Mouse (Mus musculus): ENCODE data around the gene Camta1. TPM values are rescaled to one million over a fixed set of nuclear protein-coding genes. Genes with fewer than 3 reads are reported as not detected.

Camta1 gene
- polyA plus RNA-seq, 1 experiment from 2014 or later, result 83.5 TPM

DNA sequence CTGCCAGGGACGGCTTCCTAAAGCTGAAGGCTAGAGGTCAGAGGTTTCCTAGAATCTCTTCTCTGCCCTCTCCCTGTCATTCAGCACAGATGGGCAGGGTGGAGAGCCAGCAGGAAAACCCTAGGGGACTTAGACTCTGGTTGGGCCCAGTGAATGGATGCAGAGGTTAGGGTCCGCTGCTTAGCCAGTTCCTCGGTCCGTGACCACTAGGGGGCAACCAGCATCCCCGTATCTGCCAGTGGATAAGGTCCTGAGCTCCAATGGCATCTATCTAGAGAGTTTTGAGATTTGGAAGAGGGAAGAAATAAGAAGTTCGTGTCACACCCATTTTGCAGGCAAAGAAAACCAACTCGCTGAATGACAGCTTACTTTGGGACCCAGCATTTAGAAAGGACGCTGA is 251.4 kb downstream of the Camta1 start:
- Histone ChIP-seq H3K4me1 (ENCODE audit: insufficient read depth, low read length) (no peaks in the 10 kb centered on the region), H3K9ac (replicated peaks; ENCODE audit: low read length) (no peak overlapping the region), H3K36me3 (ENCODE audit: insufficient read depth, low read length) (no peaks in the 10 kb centered on the region), H3K4me3 (ENCODE audit: low read length) (no peak overlapping the region), H3K9me3 (ENCODE audit: low read length) (peaks cover 9% of the 10 kb centered on the region; the same call in 1 of the 2 replicates), H3K27ac (ENCODE audit: low read length) (no peak overlapping the region), H3K27me3 (ENCODE audit: insufficient read depth, low read length) (no peaks in the 10 kb centered on the region; the same call in 1 of the 2 replicates), H3K4me2 (replicated peaks; ENCODE audit: low read depth, low read length) (no peak overlapping the region)
- ATAC-seq (ENCODE audit: low FRiP score, low TSS enrichment), result no peak
- WGBS, result 18% methylated on average over 8 of the region's 8 CpGs

DNA sequence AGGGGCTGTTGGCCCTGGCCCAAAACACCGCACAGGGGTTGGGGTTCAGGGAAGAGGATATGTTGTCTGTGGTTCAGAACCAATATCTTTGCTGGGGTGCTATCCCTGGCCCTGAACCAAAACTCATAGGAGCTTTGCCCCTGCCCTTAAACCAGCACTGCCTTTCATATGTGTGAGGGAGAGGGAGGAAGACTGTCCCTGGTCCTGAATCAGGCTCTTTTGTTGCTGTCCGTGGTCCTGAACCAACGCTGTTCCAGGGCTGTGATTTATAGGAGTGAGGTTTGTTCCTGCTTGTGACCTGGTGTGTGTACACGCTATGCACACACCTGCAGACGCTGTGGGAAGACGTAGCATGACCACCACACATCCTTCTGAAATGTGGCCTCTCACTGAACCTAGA is 256.8 kb downstream of the Camta1 start:
- Histone ChIP-seq H3K4me2 (replicated peaks; ENCODE audit: low read depth, low read length) (no peak overlapping the region), H3K4me1 (ENCODE audit: insufficient read depth, low read length) (no peaks in the 10 kb centered on the region), H3K27me3 (ENCODE audit: insufficient read depth, low read length) (no peaks in the 10 kb centered on the region; the same call in 1 of the 2 replicates), H3K36me3 (ENCODE audit: insufficient read depth, low read length) (no peaks in the 10 kb centered on the region), H3K4me3 (ENCODE audit: low read length) (no peak overlapping the region), H3K9ac (replicated peaks; ENCODE audit: low read length) (no peak overlapping the region), H3K27ac (ENCODE audit: low read length) (no peak overlapping the region), H3K9me3 (ENCODE audit: low read length) (no peaks in the 10 kb centered on the region)
- peak; percentile 71 for ATAC-seq (ENCODE audit: low FRiP score, low TSS enrichment)
- 37% methylated on average over 6 of the region's 6 CpGs for WGBS

DNA sequence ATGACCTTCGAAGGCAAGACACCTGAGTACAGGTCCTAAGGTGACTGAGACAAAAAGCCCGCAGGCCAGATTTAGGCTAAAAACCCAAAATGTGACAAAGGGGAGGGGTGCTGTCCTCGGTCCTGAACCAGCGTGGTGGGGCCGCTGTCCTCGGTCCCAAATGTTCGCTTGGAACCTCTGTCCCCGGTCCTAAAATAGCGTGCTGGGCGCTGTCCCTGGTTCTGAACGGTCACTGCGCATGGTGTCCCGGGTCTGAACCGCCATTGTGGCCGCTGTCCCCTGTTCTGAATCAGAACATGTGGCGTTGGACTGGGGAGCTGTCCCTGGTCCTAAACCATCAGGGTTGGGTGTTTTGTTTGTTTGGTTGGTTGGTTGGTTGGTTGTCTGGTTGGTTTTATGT is 257.2 kb downstream of the Camta1 start:
- Histone ChIP-seq H3K27ac (ENCODE audit: low read length) (no peak overlapping the region), H3K9me3 (ENCODE audit: low read length) (no peaks in the 10 kb centered on the region), H3K27me3 (ENCODE audit: insufficient read depth, low read length) (no peaks in the 10 kb centered on the region; the same call in 1 of the 2 replicates), H3K4me2 (replicated peaks; ENCODE audit: low read depth, low read length) (no peak overlapping the region), H3K9ac (replicated peaks; ENCODE audit: low read length) (no peak overlapping the region), H3K4me1 (ENCODE audit: insufficient read depth, low read length) (no peaks in the 10 kb centered on the region), H3K4me3 (ENCODE audit: low read length) (no peak overlapping the region), H3K36me3 (ENCODE audit: insufficient read depth, low read length) (no peaks in the 10 kb centered on the region)
- peak; percentile 92; the same call in 1 of the 2 replicates for ATAC-seq (ENCODE audit: low FRiP score, low TSS enrichment)
- 6% methylated on average over 16 of the region's 16 CpGs for WGBS

DNA sequence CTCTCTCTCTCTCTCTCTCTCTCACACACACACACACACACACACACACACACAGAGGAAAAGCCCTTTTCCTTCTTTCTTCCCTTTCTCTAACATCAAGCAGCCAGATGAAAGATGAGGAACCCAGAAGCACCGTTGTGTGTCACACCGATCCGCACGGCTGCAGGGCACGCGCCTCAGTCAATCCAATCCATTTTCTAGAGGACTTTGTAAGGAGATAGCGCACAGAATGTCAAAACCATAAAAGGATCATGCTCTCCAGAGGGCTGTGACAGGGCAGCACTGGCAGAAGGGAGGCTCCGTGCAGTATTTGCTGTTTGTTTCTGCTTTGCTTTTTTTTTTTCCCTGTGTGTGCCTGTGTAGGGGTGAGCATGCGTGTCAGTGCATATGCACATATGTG is 258.1 kb downstream of the Camta1 start:
- Histone ChIP-seq H3K36me3 (ENCODE audit: insufficient read depth, low read length) (no peaks in the 10 kb centered on the region), H3K27me3 (ENCODE audit: insufficient read depth, low read length) (no peaks in the 10 kb centered on the region; the same call in 1 of the 2 replicates), H3K4me1 (ENCODE audit: insufficient read depth, low read length) (no peaks in the 10 kb centered on the region), H3K27ac (ENCODE audit: low read length) (no peak overlapping the region), H3K4me2 (replicated peaks; ENCODE audit: low read depth, low read length) (no peak overlapping the region), H3K9ac (replicated peaks; ENCODE audit: low read length) (no peak overlapping the region), H3K4me3 (ENCODE audit: low read length) (no peak overlapping the region), H3K9me3 (ENCODE audit: low read length) (no peaks in the 10 kb centered on the region)
- 83% methylated on average over 9 of the region's 9 CpGs for WGBS
- ATAC-seq (ENCODE audit: low FRiP score, low TSS enrichment), result no peak

DNA sequence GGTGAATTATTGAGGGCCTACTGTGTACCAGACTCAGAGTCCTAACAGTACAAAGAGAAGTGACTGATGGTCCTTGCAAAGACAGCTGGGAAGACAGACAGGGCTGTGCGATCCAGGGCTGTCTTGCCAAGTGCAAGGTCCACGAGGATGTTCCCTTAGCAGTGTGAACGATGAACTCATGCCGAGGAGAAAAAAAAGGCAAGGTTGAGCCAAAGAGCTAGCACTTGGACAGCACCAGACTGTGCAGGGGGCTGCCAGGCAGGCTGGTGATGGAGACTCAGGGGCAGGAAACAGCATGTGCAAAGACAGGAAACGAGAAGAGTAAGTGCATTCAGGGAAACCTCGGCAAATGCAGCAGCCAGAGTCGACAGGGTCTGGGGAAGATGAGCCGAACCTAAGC is 266.6 kb downstream of the Camta1 start:
- no peak overlapping the region for H3K9ac ChIP-seq (replicated peaks; ENCODE audit: low read length)
- H3K36me3 ChIP-seq (ENCODE audit: insufficient read depth, low read length), result no peaks in the 10 kb centered on the region
- no peak overlapping the region for H3K4me2 ChIP-seq (replicated peaks; ENCODE audit: low read depth, low read length)
- no peaks in the 10 kb centered on the region for H3K4me1 ChIP-seq (ENCODE audit: insufficient read depth, low read length)
- H3K9me3 ChIP-seq (ENCODE audit: low read length), result no peaks in the 10 kb centered on the region
- 27% methylated on average over 8 of the region's 8 CpGs for WGBS
- ATAC-seq (ENCODE audit: low FRiP score, low TSS enrichment), result no peak
- H3K27ac ChIP-seq (ENCODE audit: low read length), result no peak overlapping the region
- H3K27me3 ChIP-seq (ENCODE audit: insufficient read depth, low read length), result no peaks in the 10 kb centered on the region
- H3K4me3 ChIP-seq (ENCODE audit: low read length), result no peak overlapping the region

DNA sequence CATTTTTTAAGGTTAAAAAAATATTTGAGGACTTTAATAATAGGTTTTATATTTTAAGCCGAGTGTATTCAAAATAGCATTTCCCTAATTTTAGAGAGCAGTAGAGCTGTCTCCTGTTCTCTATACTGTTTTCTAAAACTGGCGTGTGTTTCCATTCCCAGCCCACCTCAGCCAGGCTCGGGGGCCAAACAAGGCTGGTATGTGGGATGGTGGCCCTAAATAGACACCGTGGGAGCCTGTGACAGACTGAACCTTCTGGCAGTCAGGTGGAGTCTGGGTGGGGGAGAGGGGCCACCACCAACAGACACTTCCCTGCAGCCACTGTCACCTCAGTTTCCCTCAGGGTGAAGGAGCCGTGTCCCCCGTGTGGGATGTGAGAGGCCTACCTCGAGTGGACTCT is 268.6 kb downstream of the Camta1 start:
- Histone ChIP-seq H3K9me3 (ENCODE audit: low read length) (no peaks in the 10 kb centered on the region), H3K4me2 (replicated peaks; ENCODE audit: low read depth, low read length) (no peak overlapping the region), H3K36me3 (ENCODE audit: insufficient read depth, low read length) (no peaks in the 10 kb centered on the region), H3K4me1 (ENCODE audit: insufficient read depth, low read length) (no peaks in the 10 kb centered on the region), H3K4me3 (ENCODE audit: low read length) (no peak overlapping the region), H3K27ac (ENCODE audit: low read length) (no peak overlapping the region), H3K27me3 (ENCODE audit: insufficient read depth, low read length) (no peaks in the 10 kb centered on the region), H3K9ac (replicated peaks; ENCODE audit: low read length) (no peak overlapping the region)
- 74% methylated on average over 7 of the region's 7 CpGs for WGBS
- no peak for ATAC-seq (ENCODE audit: low FRiP score, low TSS enrichment)

DNA sequence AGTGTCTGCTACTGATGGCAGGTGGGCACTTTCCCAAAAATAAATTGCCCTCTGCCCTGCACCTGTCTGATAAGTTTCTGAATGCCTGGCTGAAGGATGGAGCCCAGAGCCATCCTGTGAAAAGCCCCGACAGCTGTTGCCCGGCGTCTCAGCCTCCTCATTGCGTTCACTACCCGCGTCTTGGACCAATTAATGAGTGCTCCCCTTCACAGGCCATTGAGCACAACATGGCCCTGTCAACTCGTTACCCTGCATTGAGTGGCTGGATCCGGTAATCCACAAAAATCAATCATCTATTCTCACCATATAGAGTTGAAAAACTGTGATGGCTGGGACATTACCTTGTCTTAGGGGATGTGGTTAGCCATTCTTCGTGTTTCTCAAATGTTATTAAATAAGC is 275.6 kb downstream of the Camta1 start:
- Histone ChIP-seq H3K27ac (ENCODE audit: low read length) (no peak overlapping the region), H3K9me3 (ENCODE audit: low read length) (no peaks in the 10 kb centered on the region), H3K27me3 (ENCODE audit: insufficient read depth, low read length) (peaks cover 8% of the 10 kb centered on the region; the same call in 1 of the 2 replicates), H3K4me3 (ENCODE audit: low read length) (no peak overlapping the region), H3K4me1 (ENCODE audit: insufficient read depth, low read length) (peaks cover 5% of the 10 kb centered on the region), H3K4me2 (replicated peaks; ENCODE audit: low read depth, low read length) (no peak overlapping the region), H3K36me3 (ENCODE audit: insufficient read depth, low read length) (no peaks in the 10 kb centered on the region), H3K9ac (replicated peaks; ENCODE audit: low read length) (no peak overlapping the region)
- ATAC-seq (ENCODE audit: low FRiP score, low TSS enrichment), result no peak
- WGBS, result 23% methylated on average over 9 of the region's 9 CpGs

DNA sequence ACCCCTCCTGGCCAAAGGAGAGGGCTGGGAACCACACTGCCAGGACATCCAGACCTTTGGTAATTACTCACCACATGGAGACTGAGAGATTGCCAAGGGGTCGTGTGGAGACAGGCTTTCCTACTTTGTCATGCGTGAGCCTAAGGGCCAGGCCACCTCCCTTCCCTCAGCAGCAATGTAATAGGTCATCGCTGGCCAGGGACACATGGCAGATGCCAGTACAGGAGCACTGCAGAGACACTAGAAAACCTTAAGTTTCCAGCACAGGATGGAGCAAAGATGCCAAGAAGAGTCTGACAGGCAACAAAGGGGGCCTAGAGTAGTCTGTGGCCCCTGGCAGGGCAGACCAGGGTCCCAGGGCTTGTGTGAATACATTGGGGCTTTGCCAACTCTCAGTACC is 283.7 kb downstream of the Camta1 start:
- no peaks in the 10 kb centered on the region for H3K27me3 ChIP-seq (ENCODE audit: insufficient read depth, low read length)
- peaks cover 9% of the 10 kb centered on the region for H3K4me1 ChIP-seq (ENCODE audit: insufficient read depth, low read length)
- no peak overlapping the region for H3K4me2 ChIP-seq (replicated peaks; ENCODE audit: low read depth, low read length)
- no peak overlapping the region for H3K9ac ChIP-seq (replicated peaks; ENCODE audit: low read length)
- no peak overlapping the region for H3K4me3 ChIP-seq (ENCODE audit: low read length)
- no peaks in the 10 kb centered on the region for H3K36me3 ChIP-seq (ENCODE audit: insufficient read depth, low read length)
- WGBS, result 72% methylated on average over 3 of the region's 3 CpGs
- peaks cover 4% of the 10 kb centered on the region; the same call in 1 of the 2 replicates for H3K9me3 ChIP-seq (ENCODE audit: low read length)
- ATAC-seq (ENCODE audit: low FRiP score, low TSS enrichment), result no peak
- no peak overlapping the region for H3K27ac ChIP-seq (ENCODE audit: low read length)

DNA sequence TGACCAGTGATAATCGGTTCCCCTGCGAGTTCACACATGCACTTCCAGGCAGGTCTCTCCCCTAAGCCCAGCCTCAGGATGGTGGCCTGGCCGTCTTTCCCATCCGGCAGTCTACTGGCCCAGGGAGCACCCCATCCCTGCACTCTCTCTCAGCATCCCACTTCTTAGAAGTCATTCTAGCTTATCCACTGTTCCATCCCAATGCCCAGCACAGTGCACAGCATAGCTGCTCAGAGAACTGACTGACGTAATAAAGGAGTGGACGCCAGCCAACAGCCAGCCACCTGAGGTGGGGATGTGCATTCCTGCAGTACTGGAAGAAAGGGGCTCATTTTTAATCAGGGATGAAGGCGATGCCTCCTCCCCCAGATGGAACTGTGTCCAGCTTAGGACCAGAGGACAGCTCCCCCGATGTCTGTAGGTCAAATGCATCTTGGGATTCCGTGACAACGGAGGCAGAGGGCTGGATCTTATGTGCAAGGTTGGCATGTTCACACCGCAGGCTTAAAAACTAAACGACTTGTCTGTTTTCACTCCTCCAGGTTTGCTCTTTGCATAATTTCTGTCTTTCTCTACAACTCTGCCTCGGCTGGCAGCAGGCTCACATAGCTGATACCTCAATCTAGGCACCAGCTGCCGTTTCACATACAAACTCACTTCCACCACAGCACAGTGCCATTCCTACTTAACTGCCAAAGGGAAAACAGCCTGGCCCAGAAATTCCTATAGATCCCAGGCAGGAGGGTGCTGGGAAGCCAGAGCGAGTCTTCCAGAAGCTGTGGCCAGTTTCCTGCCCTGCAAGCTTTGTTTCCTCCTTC is 285.2 kb downstream of the Camta1 start:
- Histone ChIP-seq H3K9me3 (ENCODE audit: low read length) (peaks cover 4% of the 10 kb centered on the region; the same call in 1 of the 2 replicates), H3K27me3 (ENCODE audit: insufficient read depth, low read length) (no peaks in the 10 kb centered on the region), H3K36me3 (ENCODE audit: insufficient read depth, low read length) (no peaks in the 10 kb centered on the region), H3K9ac (replicated peaks; ENCODE audit: low read length) (no peak overlapping the region), H3K4me2 (replicated peaks; ENCODE audit: low read depth, low read length) (no peak overlapping the region), H3K4me1 (ENCODE audit: insufficient read depth, low read length) (peaks cover 9% of the 10 kb centered on the region), H3K4me3 (ENCODE audit: low read length) (no peak overlapping the region), H3K27ac (ENCODE audit: low read length) (no peak overlapping the region)
- WGBS, result 46% methylated on average over 15 of the region's 15 CpGs
- peak; percentile 75; the same call in 1 of the 2 replicates for ATAC-seq (ENCODE audit: low FRiP score, low TSS enrichment)

DNA sequence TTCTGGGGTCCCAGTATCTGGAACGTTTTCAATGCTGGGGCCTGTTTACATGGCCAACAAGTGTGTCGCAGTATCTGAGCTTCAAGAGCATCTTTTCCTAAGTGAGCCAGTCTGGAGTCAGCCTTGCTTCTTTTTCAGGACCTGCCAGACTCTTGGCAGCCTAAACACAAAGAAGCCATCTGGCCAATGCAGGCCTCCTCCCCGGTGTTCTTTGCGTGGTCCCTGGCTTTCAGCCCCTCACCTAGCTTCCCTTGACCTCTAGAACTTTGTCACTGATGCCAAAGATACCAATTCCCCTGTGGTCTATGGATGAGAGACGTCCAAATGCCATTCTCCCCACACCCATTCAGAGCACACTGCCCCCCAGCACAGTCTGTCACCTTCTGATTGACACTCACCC is 289.0 kb downstream of the Camta1 start:
- no peaks in the 10 kb centered on the region for H3K9me3 ChIP-seq (ENCODE audit: low read length)
- peaks cover 9% of the 10 kb centered on the region for H3K4me1 ChIP-seq (ENCODE audit: insufficient read depth, low read length)
- H3K36me3 ChIP-seq (ENCODE audit: insufficient read depth, low read length), result no peaks in the 10 kb centered on the region
- no peak overlapping the region for H3K4me3 ChIP-seq (ENCODE audit: low read length)
- WGBS, result 68% methylated on average over 5 of the region's 5 CpGs
- no peak for ATAC-seq (ENCODE audit: low FRiP score, low TSS enrichment)
- no peak overlapping the region for H3K27ac ChIP-seq (ENCODE audit: low read length)
- H3K9ac ChIP-seq (replicated peaks; ENCODE audit: low read length), result no peak overlapping the region
- no peak overlapping the region for H3K4me2 ChIP-seq (replicated peaks; ENCODE audit: low read depth, low read length)
- H3K27me3 ChIP-seq (ENCODE audit: insufficient read depth, low read length), result no peaks in the 10 kb centered on the region

Data from kidney, embryonic 16.5 days (tissue).